Mouse (Mus musculus): ENCODE measurements around the gene Sfxn4. TPM values are rescaled to one million over a fixed set of nuclear protein-coding genes. Genes with fewer than 3 reads are reported as not detected.
"Not testable (repeated sequence)": the region's sequence is repeated elsewhere in the genome, so short reads cannot be mapped to it uniquely, and the experiment has no call there.

The Sfxn4 gene
- polyA plus RNA-seq, 1 experiment from 2014 or later, result 0.81 TPM

DNA sequence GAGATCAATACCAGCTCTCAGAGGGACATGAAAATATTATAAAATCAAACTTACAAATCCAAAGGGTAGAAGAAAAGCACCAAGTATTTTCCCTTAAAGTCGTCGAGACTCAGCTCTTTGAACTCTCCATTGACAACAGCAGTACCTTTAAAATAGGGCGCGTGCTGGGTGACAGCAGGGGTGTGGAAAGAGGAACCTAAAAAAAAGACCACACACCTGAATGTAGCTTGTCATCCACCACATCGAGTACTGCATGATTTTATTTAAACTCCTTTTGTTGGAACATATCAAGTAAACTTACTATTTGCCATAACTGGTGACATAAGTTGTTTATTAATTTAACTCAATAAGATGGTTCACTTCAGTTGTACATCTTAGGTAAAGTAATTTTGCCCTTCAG, 10.1 kb upstream of the Sfxn4 start:
- Histone ChIP-seq H3K9me3 (replicated peaks; ENCODE audit: control insufficient read depth, low read length) (no peaks in the 10 kb centered on the region), H3K36me3 (ENCODE audit: control insufficient read depth, insufficient read depth) (peaks cover 38% of the 10 kb centered on the region), H3K9ac (ENCODE audit: low read depth, low read length) (peak overlapping the region; percentile 88), H3K4me3 (ENCODE audit: low read depth, low read length) (peak overlapping the region; percentile 82), H3K27ac (ENCODE audit: low read length) (peak overlapping the region; percentile 94), H3K4me2 (ENCODE audit: low read depth, low read length) (peak overlapping the region; percentile 80), H3K4me1 (ENCODE audit: control insufficient read depth, low read depth, low read length) (peaks cover 29% of the 10 kb centered on the region), H3K27me3 (ENCODE audit: control insufficient read depth, insufficient read depth, low read depth, low read length) (no peaks in the 10 kb centered on the region)
- WGBS (ENCODE audit: insufficient replicate concordance), result 74% methylated on average over 5 of the region's 5 CpGs
- ATAC-seq (ENCODE audit: low read depth), result no peak

DNA sequence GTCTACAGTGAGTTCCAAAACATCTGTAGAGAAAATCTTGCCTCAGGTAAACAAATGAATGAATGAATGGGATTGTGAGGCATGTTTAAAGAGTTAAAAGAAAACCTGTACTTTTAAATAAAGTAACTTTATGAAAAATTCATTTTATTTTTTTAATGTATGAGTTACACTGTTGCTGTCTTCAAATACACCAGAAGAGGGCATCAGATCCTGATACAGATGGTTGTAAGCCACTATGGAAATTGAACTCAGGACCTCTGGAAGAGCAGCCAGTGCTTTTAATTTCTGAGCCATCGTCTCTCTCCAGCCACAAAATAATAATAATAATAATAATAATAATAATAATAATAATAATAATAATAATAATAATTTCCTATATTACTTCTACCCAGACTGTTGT, 9.2 kb upstream of the Sfxn4 start:
- peak overlapping the region; percentile 80; the same call in 1 of the 2 replicates for H3K4me2 ChIP-seq (ENCODE audit: low read depth, low read length)
- no peak overlapping the region; the same call in 1 of the 2 replicates for H3K27ac ChIP-seq (ENCODE audit: low read length)
- WGBS (ENCODE audit: insufficient replicate concordance), result 58% methylated on average over 1 of the region's 1 CpGs
- H3K27me3 ChIP-seq (ENCODE audit: control insufficient read depth, insufficient read depth, low read depth, low read length), result no peaks in the 10 kb centered on the region
- peak overlapping the region; percentile 82 for H3K4me3 ChIP-seq (ENCODE audit: low read depth, low read length)
- no peaks in the 10 kb centered on the region for H3K9me3 ChIP-seq (replicated peaks; ENCODE audit: control insufficient read depth, low read length)
- no peak overlapping the region for H3K9ac ChIP-seq (ENCODE audit: low read depth, low read length)
- H3K36me3 ChIP-seq (ENCODE audit: control insufficient read depth, insufficient read depth), result peaks cover 42% of the 10 kb centered on the region
- peaks cover 29% of the 10 kb centered on the region for H3K4me1 ChIP-seq (ENCODE audit: control insufficient read depth, low read depth, low read length)
- no peak for ATAC-seq (ENCODE audit: low read depth)

DNA sequence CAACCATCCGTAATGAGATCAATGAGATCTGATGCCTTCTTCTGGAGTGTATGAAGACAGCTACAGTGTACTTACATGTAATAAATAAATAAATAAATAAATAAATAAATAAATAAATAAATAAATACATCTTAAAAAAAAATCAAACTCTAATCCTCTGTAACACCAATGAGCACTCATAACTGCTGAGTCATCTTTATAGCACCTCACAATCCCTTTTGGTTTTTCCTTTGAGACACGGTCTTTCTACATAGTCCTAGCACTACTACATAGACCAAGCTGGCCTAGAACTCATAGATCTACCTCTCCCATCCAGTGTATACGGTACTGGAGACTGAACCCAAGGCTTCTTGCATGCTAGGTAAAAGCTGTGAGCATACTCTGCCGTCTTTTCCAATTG, 4.9 kb upstream of the Sfxn4 start:
- H3K4me2 ChIP-seq (ENCODE audit: low read depth, low read length); H3K9me3 ChIP-seq (replicated peaks; ENCODE audit: control insufficient read depth, low read length); H3K27me3 ChIP-seq (ENCODE audit: control insufficient read depth, insufficient read depth, low read depth, low read length); ATAC-seq (ENCODE audit: low read depth); H3K9ac ChIP-seq (ENCODE audit: low read depth, low read length); H3K4me3 ChIP-seq (ENCODE audit: low read depth, low read length); H3K4me1 ChIP-seq (ENCODE audit: control insufficient read depth, low read depth, low read length); H3K27ac ChIP-seq (ENCODE audit: low read length): not testable (repeated sequence)
- 93% methylated on average over 4 of the region's 4 CpGs for WGBS (ENCODE audit: insufficient replicate concordance)
- H3K36me3 ChIP-seq (ENCODE audit: control insufficient read depth, insufficient read depth), result peaks cover 62% of the 10 kb centered on the region

DNA sequence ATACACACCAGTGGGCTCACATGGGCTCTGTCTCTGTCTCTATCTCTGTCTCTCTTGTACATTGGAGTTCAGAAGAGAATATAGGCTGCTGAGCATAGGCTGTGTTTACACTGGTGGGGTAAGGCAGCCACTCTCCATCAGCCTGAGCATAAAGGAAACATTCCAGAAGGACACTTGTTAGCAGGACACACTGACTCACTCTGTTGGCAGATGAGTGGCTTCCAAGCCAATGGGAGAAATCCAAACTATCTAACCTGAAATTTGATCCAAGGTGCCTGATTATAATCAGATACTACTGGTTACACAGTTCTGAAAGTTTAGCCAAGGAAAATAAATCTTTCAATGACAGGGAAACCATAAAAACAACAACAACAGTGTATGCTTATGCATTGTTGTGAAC, 15.5 kb downstream of the Sfxn4 start:
- H3K27ac ChIP-seq (ENCODE audit: low read length), result no peak overlapping the region
- no peaks in the 10 kb centered on the region for H3K27me3 ChIP-seq (ENCODE audit: control insufficient read depth, insufficient read depth, low read depth, low read length)
- peaks cover 17% of the 10 kb centered on the region for H3K4me1 ChIP-seq (ENCODE audit: control insufficient read depth, low read depth, low read length)
- H3K4me3 ChIP-seq (ENCODE audit: low read depth, low read length), result no peak overlapping the region
- no peak overlapping the region for H3K9ac ChIP-seq (ENCODE audit: low read depth, low read length)
- no peaks in the 10 kb centered on the region for H3K36me3 ChIP-seq (ENCODE audit: control insufficient read depth, insufficient read depth)
- no peaks in the 10 kb centered on the region for H3K9me3 ChIP-seq (replicated peaks; ENCODE audit: control insufficient read depth, low read length)
- H3K4me2 ChIP-seq (ENCODE audit: low read depth, low read length), result no peak overlapping the region
- ATAC-seq (ENCODE audit: low read depth), result no peak

DNA sequence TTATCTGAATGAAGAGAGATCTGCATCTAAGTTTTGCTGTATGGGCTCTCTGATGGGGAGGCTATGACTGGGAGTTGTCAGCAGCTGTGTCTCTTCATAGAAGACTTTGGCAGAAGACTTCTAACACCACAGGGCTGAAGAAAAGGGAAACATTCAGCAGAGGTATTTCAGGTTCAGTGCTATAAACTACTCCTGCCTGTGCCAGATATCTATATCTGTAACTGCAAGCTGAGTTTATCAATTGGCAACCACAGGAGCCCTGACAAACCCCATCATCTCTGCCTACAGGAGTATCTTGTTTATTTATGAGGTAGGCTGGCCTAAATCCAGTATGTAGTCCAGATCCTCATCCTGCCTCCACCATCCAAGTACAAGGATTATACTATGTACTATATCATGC, 18.0 kb downstream of the Sfxn4 start:
- H3K27me3 ChIP-seq (ENCODE audit: control insufficient read depth, insufficient read depth, low read depth, low read length), result no peaks in the 10 kb centered on the region
- peak overlapping the region; percentile 51 for H3K27ac ChIP-seq (ENCODE audit: low read length)
- no peak overlapping the region for H3K4me3 ChIP-seq (ENCODE audit: low read depth, low read length)
- peaks cover 17% of the 10 kb centered on the region for H3K4me1 ChIP-seq (ENCODE audit: control insufficient read depth, low read depth, low read length)
- ATAC-seq (ENCODE audit: low read depth), result peak; percentile 87
- peaks cover 5% of the 10 kb centered on the region; the same call in 1 of the 2 replicates for H3K36me3 ChIP-seq (ENCODE audit: control insufficient read depth, insufficient read depth)
- H3K9me3 ChIP-seq (replicated peaks; ENCODE audit: control insufficient read depth, low read length), result no peaks in the 10 kb centered on the region
- peak overlapping the region; percentile 23; the same call in 1 of the 2 replicates for H3K9ac ChIP-seq (ENCODE audit: low read depth, low read length)
- H3K4me2 ChIP-seq (ENCODE audit: low read depth, low read length), result peak overlapping the region; percentile 32

DNA sequence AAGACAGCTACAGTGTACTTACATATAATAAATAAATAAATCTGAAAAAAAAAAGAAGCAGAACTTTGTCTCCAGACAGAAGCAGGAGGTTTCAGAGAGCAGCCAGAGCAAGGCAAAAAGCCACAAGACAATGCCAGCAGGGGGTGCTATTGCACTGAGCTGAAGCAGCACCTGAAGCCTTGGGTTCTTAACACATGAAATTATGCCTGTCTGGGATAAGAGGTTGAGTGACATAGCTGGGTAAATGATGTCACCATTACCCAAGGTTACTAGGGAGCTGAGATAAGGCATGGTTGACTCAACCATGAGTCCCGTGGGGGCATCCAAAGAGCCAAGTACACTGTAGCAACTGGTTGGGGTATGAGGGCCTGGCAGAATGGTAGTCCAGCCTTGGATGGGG, 23.5 kb downstream of the Sfxn4 start:
- ATAC-seq (ENCODE audit: low read depth), result peak; percentile 53
- no peak overlapping the region for H3K27ac ChIP-seq (ENCODE audit: low read length)
- peaks cover 3% of the 10 kb centered on the region for H3K4me1 ChIP-seq (ENCODE audit: control insufficient read depth, low read depth, low read length)
- no peak overlapping the region for H3K4me2 ChIP-seq (ENCODE audit: low read depth, low read length)
- H3K4me3 ChIP-seq (ENCODE audit: low read depth, low read length), result no peak overlapping the region
- no peaks in the 10 kb centered on the region for H3K27me3 ChIP-seq (ENCODE audit: control insufficient read depth, insufficient read depth, low read depth, low read length)
- no peaks in the 10 kb centered on the region for H3K9me3 ChIP-seq (replicated peaks; ENCODE audit: control insufficient read depth, low read length)
- no peak overlapping the region for H3K9ac ChIP-seq (ENCODE audit: low read depth, low read length)
- whole genome bisulfite sequencing (ENCODE audit: insufficient replicate concordance), result 17% methylated on average over 1 of the region's 1 CpGs
- peaks cover 35% of the 10 kb centered on the region for H3K36me3 ChIP-seq (ENCODE audit: control insufficient read depth, insufficient read depth)

DNA sequence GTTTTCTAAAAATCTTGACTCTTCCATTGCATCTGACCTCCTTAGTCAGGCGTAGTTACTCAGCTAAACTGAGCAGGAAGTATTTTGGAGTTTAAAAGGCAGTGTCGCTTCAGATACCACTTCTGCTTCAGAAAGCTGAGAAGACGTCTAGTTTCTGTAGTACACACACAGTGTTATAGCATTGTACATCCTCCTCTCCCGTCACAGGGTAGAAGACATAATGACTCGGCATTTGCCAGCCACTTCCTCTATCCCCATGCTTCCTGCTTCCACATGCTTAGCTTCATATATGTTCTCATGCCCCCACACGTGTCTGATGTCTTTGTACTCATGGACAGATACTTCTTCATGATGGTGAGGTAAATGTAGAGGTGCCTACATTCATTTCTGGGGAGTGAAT, 42.6 kb downstream of the Sfxn4 start:
- WGBS (ENCODE audit: insufficient replicate concordance), result 56% methylated on average over 6 of the region's 6 CpGs
- Histone ChIP-seq H3K4me2 (ENCODE audit: low read depth, low read length) (no peak overlapping the region), H3K36me3 (ENCODE audit: control insufficient read depth, insufficient read depth) (peaks cover 51% of the 10 kb centered on the region), H3K27ac (ENCODE audit: low read length) (no peak overlapping the region; the same call in 1 of the 2 replicates), H3K4me3 (ENCODE audit: low read depth, low read length) (no peak overlapping the region), H3K27me3 (ENCODE audit: control insufficient read depth, insufficient read depth, low read depth, low read length) (no peaks in the 10 kb centered on the region), H3K4me1 (ENCODE audit: control insufficient read depth, low read depth, low read length) (peaks cover 8% of the 10 kb centered on the region), H3K9ac (ENCODE audit: low read depth, low read length) (no peak overlapping the region), H3K9me3 (replicated peaks; ENCODE audit: control insufficient read depth, low read length) (no peaks in the 10 kb centered on the region)
- peak; percentile 24; the same call in 1 of the 2 replicates for ATAC-seq (ENCODE audit: low read depth)

DNA sequence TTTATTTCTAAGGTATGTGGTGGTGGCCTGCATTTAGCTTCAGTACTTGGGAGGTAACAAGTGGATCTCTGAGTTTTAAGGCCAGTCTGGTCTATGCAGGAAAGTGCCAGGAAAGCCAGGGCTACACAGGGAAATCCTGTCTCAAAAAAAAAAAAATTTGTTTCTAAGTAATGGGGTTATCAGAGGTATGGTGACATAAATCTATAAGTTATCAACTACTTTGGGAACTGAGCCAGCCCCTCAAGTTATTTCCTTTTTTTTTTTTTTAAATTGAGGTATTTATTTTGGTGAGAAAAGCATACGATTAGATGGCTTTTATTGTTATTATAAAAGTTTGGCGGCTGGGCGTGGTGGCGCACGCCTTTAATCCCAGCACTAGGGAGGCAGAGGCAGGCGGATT, 48.1 kb downstream of the Sfxn4 start:
- Histone ChIP-seq H3K4me2 (ENCODE audit: low read depth, low read length) (no peak overlapping the region), H3K4me3 (ENCODE audit: low read depth, low read length) (no peak overlapping the region), H3K27ac (ENCODE audit: low read length) (no peak overlapping the region), H3K27me3 (ENCODE audit: control insufficient read depth, insufficient read depth, low read depth, low read length) (no peaks in the 10 kb centered on the region), H3K9me3 (replicated peaks; ENCODE audit: control insufficient read depth, low read length) (no peaks in the 10 kb centered on the region), H3K4me1 (ENCODE audit: control insufficient read depth, low read depth, low read length) (peaks cover 29% of the 10 kb centered on the region), H3K36me3 (ENCODE audit: control insufficient read depth, insufficient read depth) (peaks cover 16% of the 10 kb centered on the region), H3K9ac (ENCODE audit: low read depth, low read length) (no peak overlapping the region)
- 91% methylated on average over 6 of the region's 6 CpGs for WGBS (ENCODE audit: insufficient replicate concordance)
- ATAC-seq (ENCODE audit: low read depth), result no peak

DNA sequence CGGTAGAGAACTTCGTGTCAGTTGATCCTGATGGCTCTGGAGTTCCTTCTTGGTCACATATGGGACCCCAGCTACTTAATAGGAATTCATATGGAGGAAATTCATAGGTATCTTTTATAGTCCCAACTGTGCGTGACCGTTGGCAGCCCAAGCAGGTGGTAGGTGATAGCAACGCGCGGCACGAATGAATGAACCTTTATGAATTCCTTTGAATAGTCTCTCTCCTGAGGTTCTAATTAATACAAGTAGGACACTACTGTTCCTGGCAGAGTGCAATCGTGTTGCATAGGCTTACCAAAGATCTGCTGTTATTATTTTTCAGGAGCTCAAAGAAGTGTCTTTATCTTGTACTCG, 49.3 kb downstream of the Sfxn4 start:
- ATAC-seq (ENCODE audit: low read depth), result peak; percentile 7; the same call in 1 of the 2 replicates
- Histone ChIP-seq H3K27ac (ENCODE audit: low read length) (peak overlapping the region; percentile 87), H3K9ac (ENCODE audit: low read depth, low read length) (peak overlapping the region; percentile 89), H3K4me1 (ENCODE audit: control insufficient read depth, low read depth, low read length) (peaks cover 29% of the 10 kb centered on the region), H3K27me3 (ENCODE audit: control insufficient read depth, insufficient read depth, low read depth, low read length) (no peaks in the 10 kb centered on the region), H3K36me3 (ENCODE audit: control insufficient read depth, insufficient read depth) (peaks cover 11% of the 10 kb centered on the region), H3K4me2 (ENCODE audit: low read depth, low read length) (peak overlapping the region; percentile 82), H3K9me3 (replicated peaks; ENCODE audit: control insufficient read depth, low read length) (no peaks in the 10 kb centered on the region), H3K4me3 (ENCODE audit: low read depth, low read length) (peak overlapping the region; percentile 86)
- WGBS (ENCODE audit: insufficient replicate concordance), result 10% methylated on average over 10 of the region's 10 CpGs
